Mouse (Mus musculus) neutrophil, adult 5-6 weeks (primary cell): ENCODE data around the gene Gpatch8. TPM values are rescaled to one million over a fixed set of nuclear protein-coding genes. Genes with fewer than 3 reads are reported as not detected.

ENCODE experiments used
- ATAC-seq: fragments of 151-379, 151-347 bp; 2 replicates; pipeline ENCODE4 v1.8.0; 2017; ENCODE audit warnings: mild to moderate bottlenecking, moderate TSS enrichment; ENCODE audit not compliant: insufficient number of reproducible peaks, poor library complexity, low FRiP score, severe bottlenecking; ENCODE audit errors: extremely low read depth
- total RNA-seq: library from RNA; stranded (forward); fragments of 200-1000 nt; gene quantifications from 2 replicates; pipeline ENCODE4 v1.2.3, GENCODE M21; 2017

Gene Gpatch8
- 52.8 and 56.9 TPM in 2 replicates for total RNA-seq

GRCm38 (mm10) chr11:102556031-102556715 lies at the start of gene Gpatch8:
Gene Gpatch8, minus strand, starts transcription at chr11:102556392.
- peak; percentile 97 for ATAC-seq

- no peak for ATAC-seq
Measured at GRCm38 (mm10) chr11:102604777-102605552, 48.8 kb upstream of the Gpatch8 start.

- no peak for ATAC-seq
Measured at GRCm38 (mm10) chr11:102604010-102604584, 47.9 kb upstream of the Gpatch8 start, which contains the start of gene Fzd2. Gene Fzd2, plus strand, starts transcription at chr11:102604396.

- ATAC-seq: no peak
Measured at GRCm38 (mm10) chr11:102603496-102603850, 47.3 kb upstream of the Gpatch8 start.

GRCm38 (mm10) chr11:102602816-102603495 lies 46.8 kb upstream of the Gpatch8 start:
- ATAC-seq: no peak

GRCm38 (mm10) chr11:102599912-102600311 lies 43.7 kb upstream of the Gpatch8 start:
- ATAC-seq: no peak

GRCm38 (mm10) chr11:102595341-102595820 lies 39.2 kb upstream of the Gpatch8 start:
- ATAC-seq: no peak

- ATAC-seq: no peak
Measured at GRCm38 (mm10) chr11:102587554-102587953, 31.4 kb upstream of the Gpatch8 start.

- no peak for ATAC-seq
Measured at GRCm38 (mm10) chr11:102586445-102587130, 30.4 kb upstream of the Gpatch8 start.

- ATAC-seq: no peak
Measured at GRCm38 (mm10) chr11:102582736-102583135, 26.5 kb upstream of the Gpatch8 start.

- ATAC-seq: no peak
Measured at GRCm38 (mm10) chr11:102582016-102582610, 25.9 kb upstream of the Gpatch8 start.

GRCm38 (mm10) chr11:102581281-102582015 lies 25.3 kb upstream of the Gpatch8 start:
- ATAC-seq: no peak

GRCm38 (mm10) chr11:102580034-102580330 lies 23.8 kb upstream of the Gpatch8 start:
- ATAC-seq: no peak

- ATAC-seq: no peak
Measured at GRCm38 (mm10) chr11:102579165-102580033, 23.2 kb upstream of the Gpatch8 start, which contains the start of gene Gm11627. Gene Gm11627, minus strand, starts transcription at chr11:102579461.

GRCm38 (mm10) chr11:102578341-102579118 lies 22.3 kb upstream of the Gpatch8 start:
- ATAC-seq: peak; percentile 42; the same call in 1 of the 2 replicates

GRCm38 (mm10) chr11:102576050-102576754 lies 20.0 kb upstream of the Gpatch8 start:
- no peak for ATAC-seq
